Mouse (Mus musculus): ENCODE measurements at regions not wholly inside any gene's neighbourhood (a gene's known extent, or its start where the extent isn't known, plus 50 kb on each side); places are given as distances from the start of the nearest gene placed in this dataset.

DNA sequence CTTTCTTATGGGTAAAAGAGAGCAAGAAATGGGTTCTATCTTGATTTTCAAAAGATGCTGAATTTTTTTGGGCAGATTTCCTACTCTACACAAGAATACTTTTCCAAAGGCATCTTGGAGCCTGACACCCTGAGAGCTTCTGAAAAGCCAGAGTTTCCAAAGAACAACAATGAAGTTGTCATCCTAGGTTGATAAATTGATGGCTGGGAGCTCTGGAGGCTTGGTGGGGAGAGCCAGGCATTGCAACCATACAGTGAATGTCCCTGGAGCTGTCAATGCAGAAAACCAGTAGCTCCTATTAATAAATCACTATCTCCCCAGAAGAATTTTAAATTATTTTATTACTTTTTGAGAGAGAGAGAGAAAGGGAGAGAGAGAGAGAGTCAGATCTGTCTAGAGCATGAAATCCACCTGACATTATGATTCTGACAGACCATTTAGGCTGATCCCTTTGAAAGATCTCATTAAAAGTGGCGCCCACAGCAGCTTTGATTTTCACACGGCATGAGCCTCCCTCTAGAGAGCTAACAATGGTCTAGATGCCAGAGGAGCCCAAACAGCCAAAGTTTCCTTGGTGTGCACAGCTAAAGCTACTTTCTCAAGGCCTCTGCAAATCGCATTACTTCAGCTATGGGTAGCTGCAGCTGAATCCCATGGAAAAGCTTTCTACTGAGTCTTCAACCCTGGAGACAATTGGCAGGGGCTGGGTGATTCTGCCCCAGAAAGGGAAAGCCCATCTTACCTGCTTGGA is 395.4 kb downstream of the Mllt3 start:
- Histone ChIP-seq H3K4me2 (no peak overlapping the region), H3K27me3 (replicated peaks) (no peaks in the 10 kb centered on the region), H3K4me3 (replicated peaks) (no peak overlapping the region), H3K36me3 (no peaks in the 10 kb centered on the region), H3K4me1 (no peaks in the 10 kb centered on the region), H3K9me3 (no peaks in the 10 kb centered on the region), H3K9ac (no peak overlapping the region), H3K27ac (no peak overlapping the region)
- WGBS, result 63% methylated on average over 3 of the region's 3 CpGs
- ATAC-seq (ENCODE audit: insufficient read depth, low FRiP score, low read depth), result no peak

GRCm38 (mm10) chr4:87611116-87611515 is 380.8 kb upstream of the Slc24a2 start:
- Histone ChIP-seq H3K27ac (no peak overlapping the region), H3K9me3 (no peaks in the 10 kb centered on the region), H3K4me2 (no peak overlapping the region), H3K4me1 (no peaks in the 10 kb centered on the region), H3K36me3 (no peaks in the 10 kb centered on the region), H3K4me3 (replicated peaks) (no peak overlapping the region), H3K27me3 (replicated peaks) (no peaks in the 10 kb centered on the region), H3K9ac (no peak overlapping the region)
- no peak for ATAC-seq (ENCODE audit: insufficient read depth, low FRiP score, low read depth)
- WGBS, result 86% methylated on average over 1 of the region's 1 CpGs

- WGBS, result 38% methylated on average over 3 of the region's 3 CpGs
- no peak; the same call in 1 of the 2 replicates for ATAC-seq (ENCODE audit: insufficient read depth, low FRiP score, low read depth)
- H3K27ac ChIP-seq, result peak overlapping the region; percentile 61
Measured at GRCm38 (mm10) chr4:87593644-87594043, 363.4 kb upstream of the Slc24a2 start.

DNA sequence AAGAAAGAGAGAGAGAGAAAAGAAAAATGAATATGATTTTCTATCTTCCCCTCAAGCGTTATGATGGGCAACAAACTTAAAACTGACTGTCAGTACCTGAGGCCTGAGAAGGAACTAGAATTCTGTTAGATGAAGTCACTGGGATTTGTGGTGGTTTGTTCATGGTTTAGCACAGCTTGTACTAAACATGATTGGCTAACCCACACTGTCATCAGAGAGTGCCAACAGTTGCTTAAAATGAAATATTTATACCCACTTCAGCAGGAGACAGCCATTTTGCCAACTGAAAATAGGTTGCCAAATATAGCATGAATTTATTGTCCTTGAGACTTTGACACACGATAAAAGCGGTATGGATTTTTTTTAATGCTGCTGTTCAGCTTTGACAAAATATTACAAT is 360.5 kb upstream of the Slc24a2 start:
- H3K36me3 ChIP-seq, result no peaks in the 10 kb centered on the region
- 88% methylated on average over 3 of the region's 3 CpGs for WGBS
- no peaks in the 10 kb centered on the region for H3K4me1 ChIP-seq
- H3K4me3 ChIP-seq (replicated peaks), result no peak overlapping the region
- H3K4me2 ChIP-seq, result no peak overlapping the region
- no peaks in the 10 kb centered on the region for H3K9me3 ChIP-seq
- no peak for ATAC-seq (ENCODE audit: insufficient read depth, low FRiP score, low read depth)
- H3K27me3 ChIP-seq (replicated peaks), result no peaks in the 10 kb centered on the region
- no peak overlapping the region for H3K9ac ChIP-seq
- H3K27ac ChIP-seq, result no peak overlapping the region

More at GRCm38 (mm10) chr4:87593644-87594043, 363.4 kb upstream of the Slc24a2 start:
- no peaks in the 10 kb centered on the region for H3K27me3 ChIP-seq (replicated peaks)
- no peaks in the 10 kb centered on the region for H3K4me1 ChIP-seq
- no peak overlapping the region for H3K4me2 ChIP-seq
- no peaks in the 10 kb centered on the region for H3K36me3 ChIP-seq
- no peak overlapping the region for H3K4me3 ChIP-seq (replicated peaks)
- no peak overlapping the region for H3K9ac ChIP-seq
- no peaks in the 10 kb centered on the region for H3K9me3 ChIP-seq

- no peaks in the 10 kb centered on the region for H3K36me3 ChIP-seq
- H3K9me3 ChIP-seq, result no peaks in the 10 kb centered on the region
- H3K4me2 ChIP-seq, result no peak overlapping the region
- no peaks in the 10 kb centered on the region for H3K27me3 ChIP-seq (replicated peaks)
- WGBS, result 18% methylated on average over 3 of the region's 3 CpGs
- H3K9ac ChIP-seq, result no peak overlapping the region; the same call in 1 of the 2 replicates
- no peak for ATAC-seq (ENCODE audit: insufficient read depth, low FRiP score, low read depth)
- H3K27ac ChIP-seq, result no peak overlapping the region
- H3K4me1 ChIP-seq, result 0 out of 2 replicates have a peak, but pooled peaks cover 4% of the 10 kb centered on the region
- H3K4me3 ChIP-seq (replicated peaks), result no peak overlapping the region
Measured at GRCm38 (mm10) chr4:87578164-87578563, 347.9 kb upstream of the Slc24a2 start.

- Histone ChIP-seq H3K9me3 (no peaks in the 10 kb centered on the region), H3K4me2 (no peak overlapping the region), H3K4me1 (no peaks in the 10 kb centered on the region), H3K4me3 (replicated peaks) (no peak overlapping the region), H3K27ac (no peak overlapping the region), H3K9ac (no peak overlapping the region), H3K36me3 (no peaks in the 10 kb centered on the region), H3K27me3 (replicated peaks) (no peaks in the 10 kb centered on the region)
- WGBS, result 84% methylated on average over 8 of the region's 8 CpGs
- ATAC-seq (ENCODE audit: insufficient read depth, low FRiP score, low read depth), result no peak
Measured at GRCm38 (mm10) chr4:87570950-87571349, 340.7 kb upstream of the Slc24a2 start.

- WGBS, result 63% methylated on average over 13 of the region's 13 CpGs
- Histone ChIP-seq H3K4me3 (replicated peaks) (no peak overlapping the region), H3K4me2 (no peak overlapping the region), H3K27ac (no peak overlapping the region), H3K36me3 (no peaks in the 10 kb centered on the region), H3K4me1 (no peaks in the 10 kb centered on the region), H3K9ac (no peak overlapping the region), H3K27me3 (replicated peaks) (no peaks in the 10 kb centered on the region), H3K9me3 (no peaks in the 10 kb centered on the region)
- ATAC-seq (ENCODE audit: insufficient read depth, low FRiP score, low read depth), result no peak
Measured at GRCm38 (mm10) chr4:87570470-87570891, 340.2 kb upstream of the Slc24a2 start.

GRCm38 (mm10) chr4:87566616-87567015 is 336.3 kb upstream of the Slc24a2 start:
- no peaks in the 10 kb centered on the region for H3K4me1 ChIP-seq
- 90% methylated on average over 2 of the region's 2 CpGs for WGBS

GRCm38 (mm10) chr4:87554912-87555311 is 324.6 kb upstream of the Slc24a2 start:
- H3K36me3 ChIP-seq, result no peaks in the 10 kb centered on the region
- no peak for ATAC-seq (ENCODE audit: insufficient read depth, low FRiP score, low read depth)
- 66% methylated on average over 3 of the region's 3 CpGs for WGBS

More at GRCm38 (mm10) chr4:87566616-87567015, 336.3 kb upstream of the Slc24a2 start:
- Histone ChIP-seq H3K27me3 (replicated peaks) (no peaks in the 10 kb centered on the region), H3K9me3 (no peaks in the 10 kb centered on the region), H3K4me3 (replicated peaks) (no peak overlapping the region), H3K4me2 (no peak overlapping the region), H3K36me3 (no peaks in the 10 kb centered on the region), H3K9ac (no peak overlapping the region), H3K27ac (no peak overlapping the region)
- ATAC-seq (ENCODE audit: insufficient read depth, low FRiP score, low read depth), result no peak

More at GRCm38 (mm10) chr4:87554912-87555311, 324.6 kb upstream of the Slc24a2 start:
- Histone ChIP-seq H3K9ac (no peak overlapping the region), H3K4me3 (replicated peaks) (no peak overlapping the region), H3K27ac (no peak overlapping the region), H3K4me2 (no peak overlapping the region), H3K9me3 (no peaks in the 10 kb centered on the region), H3K27me3 (replicated peaks) (no peaks in the 10 kb centered on the region), H3K4me1 (no peaks in the 10 kb centered on the region)
